Mouse (Mus musculus) kidney, adult 2 months (tissue): ENCODE results near the gene Pgap3. TPM values are rescaled to one million over a fixed set of nuclear protein-coding genes. Genes with fewer than 3 reads are reported as not detected.

Experiments used
- DNase-seq: peaks from one replicate; pipeline ENCODE4 v3.0.0; 2021
- H3K27ac ChIP-seq: fragments of 200-500 bp; 2 replicates; pipeline ENCODE4 v1.5.1; 2012; ENCODE audit warnings: low read depth, low read length, control low read depth, inconsistent platforms; ENCODE audit not compliant: insufficient read depth
- H3K27me3 ChIP-seq: fragments of 200-500 bp; replicated peaks from 2 replicates; pipeline ENCODE4 v1.6.1; 2012; ENCODE audit warnings: mild to moderate bottlenecking, moderate library complexity, low read length, inconsistent platforms; ENCODE audit not compliant: control insufficient read depth, insufficient read depth
- H3K36me3 ChIP-seq: fragments of 200-500 bp; 2 replicates; pipeline ENCODE4 v1.6.1; 2012; ENCODE audit warnings: mild to moderate bottlenecking, moderate library complexity, low read length, inconsistent platforms; ENCODE audit not compliant: control insufficient read depth, insufficient read depth
- H3K4me1 ChIP-seq: fragments of 200-500 bp; 2 replicates; pipeline ENCODE4 v1.6.1; 2011; ENCODE audit warnings: low read length; ENCODE audit not compliant: control insufficient read depth, insufficient read depth
- H3K4me3 ChIP-seq: fragments of 200-500 bp; 2 replicates; pipeline ENCODE4 v1.5.1; 2011; ENCODE audit warnings: mild to moderate bottlenecking, low read depth, low read length, control low read depth; ENCODE audit not compliant: insufficient read depth
- CTCF ChIP-seq: fragments of 200-500 bp; conservative IDR thresholded peaks from 2 replicates; pipeline ENCODE4 v1.5.1; 2011; ENCODE audit warnings: low read depth, mild to moderate bottlenecking, control low read depth, low read length, moderate library complexity, mixed read lengths; ENCODE audit not compliant: insufficient read depth, insufficient read length
- POLR2A ChIP-seq: fragments of 200-500 bp; IDR thresholded peaks from one replicate; pipeline ENCODE4 v1.6.1; 2011; ENCODE audit warnings: low read depth, low read length, control low read depth
- WGBS: fragments of 180-500 bp; shearing (Covaris S2); methylation state at CpG from one replicate; pipeline ENCODE4 v1.1.7; 2018; 5-methylcytosine and 5-hydroxymethylcytosine counted together
- polyA plus RNA-seq: library from polyadenylated mRNA; depleted of rRNA; stranded (reverse); fragments of >200 nt; gene quantifications from 2 replicates; pipeline ENCODE4 v1.2.3, GENCODE M21; 2012; rRNA removed

Pgap3 gene
- polyA plus RNA-seq, 1 experiment = 32.2 TPM

- TF ChIP-seq POLR2A (no peak), CTCF (no peak)
- DNase-seq = no peak
- Histone ChIP-seq H3K27me3 (no peaks in the 10 kb centered on the region), H3K4me1 (peaks cover 2% of the 10 kb centered on the region; the same call in 1 of the 2 replicates), H3K36me3 (no peaks in the 10 kb centered on the region), H3K4me3 (no peak overlapping the region), H3K27ac (no peak overlapping the region)
- 72% methylated on average over 4 of the region's 4 CpGs for WGBS
Measured at GRCm38 (mm10) chr11:98341174-98341573, 59.1 kb downstream of the Pgap3 start.

GRCm38 (mm10) chr11:98340597-98340996, 59.7 kb downstream of the Pgap3 start:
- no peak for DNase-seq
- Histone ChIP-seq H3K27ac (no peak overlapping the region), H3K27me3 (no peaks in the 10 kb centered on the region), H3K36me3 (no peaks in the 10 kb centered on the region), H3K4me1 (no peaks in the 10 kb centered on the region; the same call in 1 of the 2 replicates), H3K4me3 (no peak overlapping the region)
- no peak for TF ChIP-seq POLR2A
- no peak for TF ChIP-seq CTCF
- 44% methylated on average over 4 of the region's 4 CpGs for WGBS

GRCm38 (mm10) chr11:98339679-98340287, 60.5 kb downstream of the Pgap3 start:
- no peaks in the 10 kb centered on the region for H3K27me3 ChIP-seq
- no peak for DNase-seq
- no peak overlapping the region for H3K4me3 ChIP-seq
- TF ChIP-seq CTCF = no peak
- no peak for TF ChIP-seq POLR2A
- 29% methylated on average over 11 of the region's 11 CpGs for WGBS
- no peaks in the 10 kb centered on the region for H3K36me3 ChIP-seq
- no peaks in the 10 kb centered on the region; the same call in 1 of the 2 replicates for H3K4me1 ChIP-seq
- no peak overlapping the region for H3K27ac ChIP-seq

- DNase-seq = peak; percentile 46
- H3K4me1 ChIP-seq = no peaks in the 10 kb centered on the region; the same call in 1 of the 2 replicates
- 0 out of 2 replicates have a peak, but pooled peaks cover 2% of the 10 kb centered on the region for H3K27me3 ChIP-seq
- TF ChIP-seq CTCF = no peak
- H3K4me3 ChIP-seq = peak overlapping the region; percentile 51
- no peak overlapping the region for H3K27ac ChIP-seq
- WGBS = under 1% methylated on average over 19 of the region's 19 CpGs
- no peaks in the 10 kb centered on the region for H3K36me3 ChIP-seq
Measured at GRCm38 (mm10) chr11:98339071-98339501, 61.2 kb downstream of the Pgap3 start.

Other genes with a start within 250 kb of the Pgap3 start
- gene Med1, start 207.2 kb downstream of the Pgap3 start, polyA plus RNA-seq = 11.8 and 13.0 TPM in 2 replicates
- gene Cdk12, start 197.4 kb downstream of the Pgap3 start, polyA plus RNA-seq = 11.4 and 12.0 TPM in 2 replicates
- gene Neurod2, start 70.8 kb downstream of the Pgap3 start, polyA plus RNA-seq = not detected in 2 replicates
- gene Ppp1r1b, start 52.1 kb downstream of the Pgap3 start, polyA plus RNA-seq = 84.7 and 94.6 TPM in 2 replicates
- 59.1 and 74.9 TPM in 2 replicates for gene Stard3, start 42.1 kb downstream of the Pgap3 start, polyA plus RNA-seq
- gene Tcap, start 16.7 kb downstream of the Pgap3 start, polyA plus RNA-seq = 0.56 and 33.0 TPM in 2 replicates
- not detected in 2 replicates for gene Pnmt, start 14.0 kb downstream of the Pgap3 start, polyA plus RNA-seq
- gene Erbb2, start 12.0 kb upstream of the Pgap3 start, polyA plus RNA-seq = 44.8 and 55.9 TPM in 2 replicates
- 126 and 179 TPM in 2 replicates for gene Mien1, start 38.5 kb upstream of the Pgap3 start, polyA plus RNA-seq
- 143 and 160 TPM in 2 replicates for gene Grb7, start 45.9 kb upstream of the Pgap3 start, polyA plus RNA-seq
- gene Ikzf3, start 145.5 kb upstream of the Pgap3 start, polyA plus RNA-seq = 0.58 and 3.9 TPM in 2 replicates
- 0.26 and 0.34 TPM in 2 replicates for gene Zpbp2, start 150.6 kb upstream of the Pgap3 start, polyA plus RNA-seq
- 57.2 and 60.2 TPM in 2 replicates for gene Ormdl3, start 186.9 kb upstream of the Pgap3 start, polyA plus RNA-seq
- not detected in 2 replicates for gene Lrrc3c, start 197.8 kb upstream of the Pgap3 start, polyA plus RNA-seq
- gene Gm12355, start 225.2 kb upstream of the Pgap3 start, polyA plus RNA-seq = not detected in 2 replicates
- not detected in 2 replicates for gene Gsdma3, start 225.9 kb upstream of the Pgap3 start, polyA plus RNA-seq
- gene Gsdma2, start 246.3 kb upstream of the Pgap3 start, polyA plus RNA-seq = not detected in 2 replicates